Mouse (Mus musculus): ENCODE measurements at regions not wholly inside any gene's neighbourhood (a gene's known extent, or its start where the extent isn't known, plus 50 kb on each side); places are given as distances from the start of the nearest gene placed in this dataset.

- TF ChIP-seq FLI1 (IDR thresholded peaks at IDR 0.05; ENCODE audit: low read length) (no peak), GATA1 (IDR thresholded peaks at IDR 0.05; ENCODE audit: borderline replicate concordance, low read length) (no peak)
Observed at GRCm38 (mm10) chr14:76195324-76195723, 84.6 kb downstream of the Nufip1 start.

Data from megakaryocyte, embryonic 14.5 days (primary cell).